Mouse (Mus musculus): ENCODE measurements around the gene Ablim1. TPM values are rescaled to one million over a fixed set of nuclear protein-coding genes. Genes with fewer than 3 reads are reported as not detected.
"Not testable (repeated sequence)": the region's sequence is repeated elsewhere in the genome, so short reads cannot be mapped to it uniquely, and the experiment has no call there.

The Ablim1 gene
- total RNA-seq, 2 experiments from 2014 or later = 42.8 to 52.0 TPM

- DNase-seq = no peak
Measured at GRCm38 (mm10) chr19:57151504-57151903, 163.2 kb downstream of the Ablim1 start.

DNA sequence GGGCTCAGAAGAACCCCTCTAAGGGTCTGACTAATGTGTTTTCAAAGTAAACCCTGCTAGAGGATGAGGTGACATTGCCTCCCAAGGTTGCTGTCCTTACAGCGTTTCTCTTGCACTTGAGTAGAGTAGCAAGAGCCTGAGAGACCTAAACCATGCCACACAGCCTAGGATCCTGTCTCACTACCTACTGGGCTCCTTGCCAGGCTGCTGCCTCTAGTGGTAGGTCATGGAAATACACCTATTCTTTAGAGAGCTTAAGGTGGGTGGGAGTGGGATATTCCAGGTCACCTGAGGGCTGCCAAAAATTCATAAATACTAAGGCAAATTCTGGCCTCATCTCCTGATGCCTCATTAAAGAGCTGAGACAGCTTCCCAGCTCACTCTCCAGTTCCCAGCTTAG, 164.4 kb downstream of the Ablim1 start:
- DNase-seq = peak; percentile 67

DNA sequence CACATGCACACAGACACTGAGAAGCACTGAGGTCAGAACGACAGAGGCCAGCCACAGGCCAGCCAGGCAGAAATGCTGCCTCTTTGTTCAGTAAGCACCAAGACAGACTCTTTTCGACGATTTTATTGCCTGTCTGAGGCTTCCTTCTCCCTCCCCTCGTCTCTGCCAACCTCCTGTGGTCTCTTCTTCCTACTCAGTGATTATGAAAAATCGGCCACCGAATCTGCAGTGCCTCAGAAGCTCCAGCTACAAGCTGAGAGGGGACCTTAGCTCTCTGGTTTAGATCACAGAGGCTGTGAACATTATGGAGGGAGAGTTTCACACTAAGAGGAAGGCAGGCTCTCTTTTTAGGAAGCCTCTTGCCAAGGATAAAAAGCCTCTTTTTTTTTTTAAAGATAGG, 167.0 kb downstream of the Ablim1 start:
- no peak for DNase-seq

DNA sequence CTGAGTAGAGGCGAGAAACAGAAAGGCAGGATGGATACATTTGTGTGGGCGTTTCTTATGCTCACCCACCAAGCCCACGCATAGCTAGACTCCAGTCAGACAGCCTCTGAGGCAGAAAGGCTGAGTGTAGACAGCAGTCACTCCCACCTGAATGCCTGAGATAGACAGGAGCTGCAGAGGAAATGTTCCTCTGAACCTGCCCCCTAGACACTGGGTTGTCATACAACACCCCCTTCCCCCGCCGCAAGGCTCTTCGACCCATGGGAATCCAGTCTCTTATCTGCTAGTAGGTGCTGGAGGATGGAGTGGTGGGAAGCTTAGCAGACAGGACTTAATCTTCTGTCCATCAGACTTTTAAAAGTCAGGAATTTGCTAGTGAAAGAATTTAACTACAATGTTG, 167.8 kb downstream of the Ablim1 start:
- DNase-seq = no peak

GRCm38 (mm10) chr19:57143646-57144045, 171.1 kb downstream of the Ablim1 start:
- no peak for DNase-seq

GRCm38 (mm10) chr19:57141756-57142461, 172.8 kb downstream of the Ablim1 start:
- no peak for DNase-seq

GRCm38 (mm10) chr19:57140874-57141273, 173.8 kb downstream of the Ablim1 start:
- no peak for DNase-seq

DNA sequence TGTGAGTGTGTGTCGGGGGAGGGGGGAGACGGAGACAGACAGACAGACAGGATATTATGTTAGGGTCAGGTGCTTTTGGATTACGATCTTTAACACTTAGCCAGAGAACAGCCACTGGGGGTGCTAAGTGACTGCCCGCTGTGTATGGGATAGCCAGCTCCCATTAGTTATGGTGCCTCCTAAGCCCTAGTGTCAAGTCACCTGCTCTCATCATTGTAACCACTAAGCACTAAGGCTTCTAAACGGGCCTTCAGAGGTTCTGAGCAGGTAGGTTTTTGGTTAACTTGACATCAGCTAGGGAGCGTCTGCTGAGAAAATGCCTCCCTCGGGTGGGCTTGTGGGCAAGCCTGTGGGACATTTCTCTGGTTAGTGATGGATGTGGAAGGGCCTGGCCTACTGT, 174.6 kb downstream of the Ablim1 start:
- no peak for DNase-seq

- DNase-seq = no peak
Measured at GRCm38 (mm10) chr19:57138909-57139617, 175.7 kb downstream of the Ablim1 start.

DNA sequence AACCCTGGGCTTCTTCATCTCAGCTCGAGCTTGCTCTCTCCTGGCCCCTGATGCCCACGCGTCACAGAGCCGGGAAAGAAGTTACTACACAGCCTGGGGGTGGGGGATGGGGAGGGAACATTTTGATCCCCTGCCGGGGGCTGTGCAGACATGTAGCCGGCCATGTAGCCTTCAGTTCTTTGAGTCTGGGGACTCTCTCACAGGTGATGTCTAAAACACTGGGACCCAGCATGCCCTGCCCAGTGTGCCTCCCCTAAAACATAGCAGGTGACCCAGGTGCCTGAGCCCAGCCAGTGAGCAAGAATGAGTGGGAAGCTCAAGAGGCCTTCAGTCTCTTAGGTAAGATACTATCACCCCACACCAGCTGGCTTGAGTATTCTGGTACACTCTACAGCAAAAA, 176.2 kb downstream of the Ablim1 start:
- DNase-seq = no peak

DNA sequence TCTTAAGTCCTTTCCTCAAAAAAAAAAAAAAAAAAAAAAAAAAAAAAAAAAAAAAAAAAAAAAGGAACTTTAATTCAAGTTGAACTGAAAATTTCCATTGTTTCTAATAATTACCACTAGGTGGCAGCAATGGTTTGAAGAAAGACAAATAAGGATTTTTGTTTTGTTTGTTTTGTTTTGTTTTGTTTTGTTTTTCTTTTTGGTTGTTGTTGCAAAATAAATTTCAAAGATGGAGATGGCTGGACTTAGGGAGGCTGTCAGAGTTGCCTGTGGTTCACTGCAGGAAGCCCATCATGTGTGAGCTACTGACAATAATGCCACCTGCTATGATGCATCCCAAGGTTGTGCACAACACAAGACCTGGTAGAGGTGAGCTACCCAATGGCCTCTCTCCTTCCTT, 176.7 kb downstream of the Ablim1 start:
- no peak for DNase-seq

- DNase-seq = peak; percentile 66
Measured at GRCm38 (mm10) chr19:57136228-57136627, 178.5 kb downstream of the Ablim1 start.

GRCm38 (mm10) chr19:57135654-57136053, 179.1 kb downstream of the Ablim1 start:
- not testable (repeated sequence) for DNase-seq

DNA sequence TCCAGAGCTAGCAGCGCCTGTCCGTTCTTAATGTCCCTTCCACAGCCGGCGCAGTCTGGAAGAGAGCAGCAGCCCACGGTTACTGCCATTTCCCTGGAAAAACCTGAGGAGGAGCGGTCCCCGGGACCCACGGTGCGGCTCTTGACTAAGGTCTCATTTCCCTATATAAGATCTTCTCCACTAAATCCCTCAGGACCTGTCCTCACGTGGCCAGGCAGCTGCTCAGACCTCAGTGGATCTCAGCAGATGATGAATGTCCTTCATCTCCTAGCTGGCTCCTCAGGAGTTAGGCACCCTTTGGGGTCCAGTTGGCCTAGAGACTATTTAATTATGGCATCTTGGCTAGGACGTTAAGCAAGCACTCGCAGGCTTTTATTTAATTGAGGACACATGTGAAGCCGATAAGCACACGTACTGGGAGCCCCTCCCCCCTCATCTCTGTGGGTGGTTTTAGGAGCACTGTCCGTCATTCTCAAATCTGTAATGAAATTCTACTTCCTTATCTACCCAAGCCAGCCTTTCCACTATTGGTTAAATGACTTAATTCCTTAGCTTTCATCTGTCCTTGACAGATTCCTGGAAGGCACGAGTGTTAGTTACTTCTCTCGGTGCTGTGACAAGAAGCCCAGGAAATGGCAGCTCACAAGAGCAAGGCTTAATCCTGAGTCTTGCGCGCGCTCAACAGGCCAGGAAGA, 179.9 kb downstream of the Ablim1 start:
- no peak for DNase-seq

GRCm38 (mm10) chr19:57132916-57133520, 181.7 kb downstream of the Ablim1 start:
- DNase-seq = no peak

- DNase-seq = no peak
Measured at GRCm38 (mm10) chr19:57132281-57132680, 182.4 kb downstream of the Ablim1 start.

GRCm38 (mm10) chr19:57131366-57131765, 183.4 kb downstream of the Ablim1 start:
- DNase-seq = no peak

DNA sequence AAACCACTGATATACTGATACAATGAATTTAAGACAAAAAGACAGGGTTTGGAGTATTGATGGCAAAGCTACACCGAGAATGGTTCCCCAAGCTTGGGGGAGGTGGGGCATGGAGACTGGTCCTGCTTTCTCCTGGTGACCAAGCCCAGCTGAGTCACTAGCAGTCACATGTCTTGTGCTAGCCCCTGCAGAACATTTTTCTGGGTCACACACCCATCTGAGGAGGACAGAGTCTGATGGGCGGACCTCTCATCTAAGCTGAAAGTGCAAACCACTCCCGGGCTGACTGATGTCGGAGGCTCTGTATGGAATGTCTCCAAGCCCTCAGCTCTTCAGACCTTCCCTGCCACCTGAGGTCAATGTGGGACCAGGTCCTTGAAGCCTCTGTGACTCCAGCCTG, 184.1 kb downstream of the Ablim1 start:
- no peak for DNase-seq

GRCm38 (mm10) chr19:57129729-57130128, 185.0 kb downstream of the Ablim1 start:
- no peak for DNase-seq

DNA sequence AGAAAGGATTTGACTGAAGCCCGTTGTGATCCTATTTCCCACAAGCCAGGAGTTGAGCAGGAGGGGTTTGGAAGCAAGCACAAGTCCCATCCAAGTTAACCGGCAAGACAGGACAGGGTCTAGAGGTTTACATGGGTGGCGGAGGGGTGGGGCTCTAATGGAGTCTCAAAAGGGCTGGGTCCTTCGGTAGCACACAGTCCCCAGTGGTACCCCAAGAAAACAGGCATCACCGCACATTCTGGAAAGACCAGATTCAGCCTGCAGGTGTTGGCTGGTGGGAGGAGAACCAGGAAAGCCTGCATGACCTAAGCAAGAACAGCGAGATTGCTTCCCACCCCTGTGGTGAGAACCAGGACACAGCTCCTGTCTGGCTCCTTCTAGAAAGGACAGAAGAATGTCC, 186.7 kb downstream of the Ablim1 start:
- no peak for DNase-seq

GRCm38 (mm10) chr19:57127523-57127922, 187.2 kb downstream of the Ablim1 start:
- no peak for DNase-seq

- no peak for DNase-seq
Measured at GRCm38 (mm10) chr19:57126950-57127349, 187.8 kb downstream of the Ablim1 start.

- DNase-seq = no peak
Measured at GRCm38 (mm10) chr19:57124906-57125305, 189.8 kb downstream of the Ablim1 start.

Measured in gastrocnemius, postnatal 10 days (tissue).